Mouse (Mus musculus) lung, postnatal 10 days (tissue): ENCODE measurements around the gene Scrn3.
A peak's percentile ranks its signal among the peaks of the same experiment; 100 is the strongest.

Experiments
- DNase-seq: peaks from one replicate; pipeline ENCODE4 v3.0.0; 2021

The Scrn3 gene

DNA sequence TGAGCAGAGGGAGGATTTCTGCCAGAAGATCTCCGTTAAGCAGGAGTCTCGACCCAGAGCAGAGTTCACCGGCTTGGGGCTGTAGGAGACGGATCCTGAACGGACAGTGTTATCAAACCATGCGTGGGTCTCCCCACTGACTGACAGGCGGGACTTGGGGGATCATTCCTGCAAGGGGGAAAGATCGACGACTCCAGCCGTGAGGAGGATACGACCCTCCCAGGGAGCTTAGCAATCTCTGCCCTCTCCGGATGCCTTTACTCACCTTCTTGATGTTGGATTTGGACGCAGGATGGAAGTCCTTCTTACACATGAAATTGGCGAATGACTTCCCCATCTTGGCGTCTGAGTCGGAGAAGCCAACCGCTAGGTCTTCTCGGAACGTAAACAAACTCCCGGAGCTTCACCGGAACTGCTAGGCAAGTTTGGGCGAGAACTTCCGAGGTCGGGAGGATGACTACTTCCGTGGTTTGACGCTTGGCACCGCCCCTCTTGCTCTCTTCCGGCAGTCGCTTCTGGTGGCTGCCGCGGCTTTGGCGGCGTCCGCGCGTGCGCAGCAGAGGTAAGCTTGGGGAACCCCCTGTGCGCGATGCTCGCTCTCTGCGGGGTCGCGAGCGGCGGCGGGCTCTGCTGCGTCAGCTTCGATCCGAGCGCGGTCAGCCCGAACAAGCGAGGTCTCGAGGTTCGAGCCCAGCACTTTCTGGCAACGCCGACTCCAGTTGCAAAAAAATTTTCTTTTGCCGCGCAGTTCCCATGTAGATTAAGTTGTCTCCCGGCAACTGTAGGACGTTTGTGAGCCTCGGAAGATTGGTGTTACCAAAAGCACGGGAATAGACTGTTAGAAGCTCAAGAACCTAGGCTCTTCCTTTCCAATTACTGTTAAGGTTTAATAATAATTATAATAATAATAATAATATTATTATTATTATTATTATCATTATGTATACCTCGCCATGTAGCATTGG, at the start of gene Scrn3, which contains the start of gene Cir1:
TSS of gene Scrn3 (plus strand) at position 450 of the 965 bp plus-strand sequence.
TSS of gene Cir1 (minus strand) at position 550 of the 965 bp plus-strand sequence.
- peak; percentile 97 for DNase-seq

DNA sequence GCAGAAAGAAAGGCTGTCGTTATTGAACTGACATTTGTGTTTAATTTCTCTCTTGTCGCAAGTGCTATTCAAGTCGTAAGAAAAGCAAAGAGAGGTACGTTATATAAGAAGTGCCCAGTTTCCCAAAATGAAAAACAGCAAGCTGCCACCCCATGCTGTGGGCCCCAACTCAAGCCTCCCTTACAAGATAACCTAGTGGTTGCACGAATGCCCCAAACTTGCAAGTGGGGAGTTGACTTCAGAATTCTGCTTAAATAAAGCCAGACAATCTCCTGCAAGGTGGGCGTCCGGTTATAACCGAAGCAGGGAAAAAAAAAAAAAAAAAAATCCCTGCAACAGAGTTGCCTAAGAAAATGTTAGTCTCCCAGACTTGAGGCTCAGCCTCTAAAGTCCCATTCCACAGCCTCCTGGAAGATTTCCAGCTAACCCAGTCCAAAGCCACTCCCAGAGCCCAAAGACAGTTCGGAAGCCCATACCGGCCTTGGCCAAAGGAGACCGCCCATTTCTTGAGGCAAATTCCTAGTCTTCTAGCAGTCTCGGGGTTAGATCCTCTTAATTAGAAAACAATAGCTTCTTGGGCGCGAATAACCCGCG, 49.1 kb upstream of the Scrn3 start:
- DNase-seq = peak; percentile 57

DNA sequence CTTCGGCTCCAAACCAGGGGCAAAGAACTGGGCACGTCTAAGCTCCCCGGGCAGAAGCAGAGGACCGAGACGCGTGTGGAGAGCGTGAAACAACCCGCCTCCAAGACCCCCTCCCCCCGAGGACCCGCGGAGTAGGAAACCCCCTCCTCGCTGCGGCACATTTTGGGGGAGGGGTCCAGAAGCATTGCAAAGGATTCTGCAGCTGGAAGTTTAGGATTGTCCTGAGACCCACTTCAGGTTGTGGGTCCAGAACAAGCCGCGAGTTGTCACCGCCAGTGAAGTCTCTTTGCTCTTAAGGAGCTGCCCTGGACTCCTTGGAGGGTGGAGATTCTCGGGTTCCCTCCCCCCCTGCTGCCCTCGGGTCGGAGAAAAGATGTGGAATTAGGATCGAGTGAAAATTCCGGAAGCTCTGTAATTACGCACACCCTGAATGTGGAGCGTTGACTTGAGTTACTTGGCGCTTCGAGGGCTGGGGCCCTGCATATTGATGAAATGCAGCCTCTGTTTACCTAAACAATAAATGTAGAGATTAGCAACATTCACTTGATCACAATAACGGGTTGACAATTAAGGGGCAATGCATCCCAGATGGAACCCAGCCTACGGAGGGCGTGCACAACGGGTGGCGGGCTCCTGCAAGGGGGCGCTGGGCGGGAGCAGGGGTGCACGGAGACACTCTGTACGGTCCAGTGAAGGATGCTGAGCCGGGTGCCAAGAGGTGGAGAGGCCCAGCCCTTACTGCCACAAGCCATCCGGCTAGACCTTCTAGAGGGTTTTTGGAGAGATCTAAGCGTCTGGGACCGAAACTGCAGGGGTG, 48.4 kb upstream of the Scrn3 start:
- DNase-seq = peak; percentile 57

DNA sequence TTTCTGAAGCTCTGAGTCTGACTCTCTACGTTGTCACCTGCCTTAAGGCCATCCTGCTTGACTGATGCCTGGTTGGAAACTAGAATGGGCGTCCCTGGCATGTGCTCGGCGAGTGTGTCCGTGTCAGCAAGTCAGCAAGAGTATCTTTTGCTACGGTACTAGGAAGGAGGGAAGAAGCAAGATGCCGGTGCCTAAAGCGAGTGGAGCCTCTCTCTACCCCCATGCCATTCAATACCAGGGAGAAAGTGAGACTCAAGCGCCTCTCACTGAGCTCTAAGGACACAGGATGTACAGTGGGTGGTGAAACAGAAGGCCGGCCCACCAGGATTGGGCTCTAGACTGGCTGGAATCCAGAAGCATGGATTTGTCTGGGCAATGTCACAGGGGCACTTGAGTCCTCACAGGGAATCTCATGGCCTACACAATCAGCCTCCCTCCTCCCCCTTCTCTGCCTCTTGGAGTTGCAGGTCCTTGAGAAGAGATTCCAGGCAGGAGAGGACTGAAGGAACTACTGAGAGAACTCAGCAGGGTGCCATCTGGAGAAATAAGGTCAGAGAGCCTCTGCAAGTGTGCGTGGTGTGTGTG, 47.7 kb upstream of the Scrn3 start:
- DNase-seq = no peak

DNA sequence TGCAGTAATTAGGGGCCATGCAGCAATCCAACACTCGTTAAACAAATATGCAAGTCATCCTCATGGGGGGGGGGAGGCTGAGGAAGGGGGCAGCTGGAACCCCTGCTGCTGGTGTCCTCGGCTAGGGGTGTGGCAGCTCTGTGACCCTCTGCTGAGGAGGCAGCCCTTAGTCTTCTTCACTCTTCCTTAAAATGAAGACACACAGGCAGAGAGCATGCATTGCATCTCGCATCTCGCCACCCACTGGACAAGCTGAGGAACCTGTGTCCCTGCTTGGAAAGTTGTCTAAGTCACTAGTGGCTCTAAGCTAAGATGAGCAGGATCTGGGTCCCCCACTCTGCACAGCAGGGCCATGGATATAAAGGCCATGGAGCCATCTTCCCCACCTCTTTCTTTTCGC, 46.4 kb upstream of the Scrn3 start:
- DNase-seq = no peak

DNA sequence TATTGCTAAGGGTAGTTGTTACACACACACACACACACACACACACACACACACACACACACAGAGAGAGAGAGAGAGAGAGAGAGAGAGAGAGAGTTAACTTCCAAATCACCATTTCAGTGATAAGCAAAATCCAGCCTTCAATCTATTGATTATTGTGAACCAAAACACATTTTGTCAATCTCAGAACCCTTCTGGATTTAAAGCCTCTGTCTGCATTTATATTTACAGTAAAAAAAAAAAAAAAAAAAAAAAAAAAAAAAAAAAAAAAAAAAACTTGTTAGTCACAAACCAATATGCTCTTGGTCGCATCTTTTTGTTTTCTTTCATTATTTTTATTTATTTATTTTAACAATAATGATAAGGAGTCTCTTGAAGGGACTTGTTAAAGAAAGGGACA, 45.8 kb upstream of the Scrn3 start:
- no peak for DNase-seq

DNA sequence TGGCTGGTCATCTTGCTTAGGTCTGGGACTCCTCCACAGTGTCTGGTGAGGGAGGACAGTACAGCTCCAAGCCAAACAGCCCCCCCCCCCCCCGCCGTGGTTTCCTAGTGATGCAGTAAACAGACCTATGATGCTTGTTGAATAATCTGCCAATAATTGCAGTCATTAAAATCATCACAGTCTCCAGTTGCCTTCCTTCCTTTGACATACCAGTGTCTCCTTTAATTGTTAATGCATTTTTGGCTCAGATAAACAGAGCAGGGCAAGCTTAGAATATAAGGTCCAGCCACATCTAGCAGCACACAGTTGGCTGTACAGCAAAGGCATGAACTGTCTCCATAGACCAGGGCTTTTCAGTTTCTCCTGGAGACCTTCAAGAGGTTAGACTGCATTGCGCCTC, 45.2 kb upstream of the Scrn3 start:
- DNase-seq = no peak

DNA sequence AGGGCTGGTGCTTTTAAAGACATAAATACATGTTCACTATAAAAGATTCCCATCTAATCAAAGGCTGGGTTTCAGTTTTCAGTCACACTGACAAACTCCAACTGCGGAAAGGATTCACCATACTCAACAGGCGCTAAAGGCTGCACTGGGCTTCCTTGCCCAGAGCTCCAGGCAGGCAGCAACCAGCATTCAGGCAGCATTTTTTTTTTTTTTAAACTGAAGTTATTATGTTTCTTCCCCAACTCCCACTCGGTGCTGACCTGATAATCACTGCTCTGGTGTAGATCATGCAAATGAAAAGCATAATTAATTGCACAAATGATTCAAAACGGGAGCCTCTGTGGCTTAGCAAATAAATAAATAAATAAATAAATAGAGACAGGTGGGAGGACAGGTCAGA, 44.6 kb upstream of the Scrn3 start:
- DNase-seq = no peak

DNA sequence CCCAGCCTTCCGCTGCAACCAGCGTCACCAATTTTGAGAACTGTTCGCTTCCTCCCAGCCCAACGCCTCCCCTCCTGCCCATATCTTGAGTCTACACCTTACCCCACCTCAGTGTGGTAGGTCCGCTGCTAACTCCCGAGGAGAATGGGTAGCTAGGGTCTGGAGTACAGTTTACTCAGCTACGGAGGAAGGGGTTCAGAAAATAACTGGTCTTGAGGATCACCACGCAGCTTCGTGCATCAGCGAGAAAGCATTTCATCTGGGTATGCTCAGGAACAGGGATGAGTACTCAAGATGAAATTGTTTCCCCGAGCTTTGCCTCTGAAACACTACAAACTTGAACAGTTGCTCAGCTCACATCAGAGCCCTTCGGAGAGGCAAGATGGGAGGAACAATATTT, 44.1 kb upstream of the Scrn3 start:
- no peak for DNase-seq

DNA sequence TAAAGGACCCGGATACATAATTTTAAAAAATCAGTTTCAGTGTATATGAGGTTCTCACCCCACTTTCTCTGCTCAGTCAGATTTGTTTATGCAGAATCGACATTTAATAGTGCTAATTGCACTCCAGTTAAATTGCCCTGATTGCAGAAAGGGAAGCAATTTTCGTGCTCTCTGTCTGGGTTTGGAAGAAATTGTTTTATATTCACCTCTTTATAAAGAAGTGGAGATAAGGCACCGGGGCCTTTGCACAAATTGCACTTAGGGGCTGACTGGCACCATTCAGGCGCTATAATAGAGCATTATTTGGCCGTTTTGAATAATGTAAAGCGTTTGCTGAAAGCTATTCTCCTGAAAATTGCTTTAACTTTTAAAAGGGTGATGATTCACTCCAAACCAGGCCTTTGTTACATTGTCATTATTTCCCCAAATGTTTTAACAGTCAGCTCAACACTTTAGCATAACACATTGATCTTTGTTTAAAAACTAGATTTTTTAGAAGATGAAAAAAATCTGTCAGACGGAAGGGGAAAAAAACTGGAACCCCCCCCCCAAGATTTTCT, 43.5 kb upstream of the Scrn3 start:
- DNase-seq = no peak

DNA sequence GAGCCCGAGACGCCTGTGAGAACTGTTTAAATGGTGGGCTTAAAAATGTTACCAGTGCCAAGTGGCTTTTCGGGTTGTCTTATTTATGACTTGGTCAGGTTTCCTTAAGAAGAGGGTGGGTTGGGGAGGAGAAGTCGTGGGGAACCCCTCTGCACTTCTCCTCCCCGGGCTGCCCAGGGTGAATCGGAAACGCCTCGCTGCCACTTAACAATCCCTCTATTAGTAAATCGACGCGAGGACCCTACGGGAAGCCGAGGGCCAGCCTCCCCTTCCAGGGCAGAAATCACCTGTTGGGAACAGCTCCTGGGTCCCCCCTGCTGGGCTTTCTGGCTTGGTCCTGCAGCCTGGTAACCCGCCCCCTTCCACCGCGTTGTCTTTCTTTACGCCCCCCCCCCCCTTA, 42.7 kb upstream of the Scrn3 start:
- DNase-seq = no peak

DNA sequence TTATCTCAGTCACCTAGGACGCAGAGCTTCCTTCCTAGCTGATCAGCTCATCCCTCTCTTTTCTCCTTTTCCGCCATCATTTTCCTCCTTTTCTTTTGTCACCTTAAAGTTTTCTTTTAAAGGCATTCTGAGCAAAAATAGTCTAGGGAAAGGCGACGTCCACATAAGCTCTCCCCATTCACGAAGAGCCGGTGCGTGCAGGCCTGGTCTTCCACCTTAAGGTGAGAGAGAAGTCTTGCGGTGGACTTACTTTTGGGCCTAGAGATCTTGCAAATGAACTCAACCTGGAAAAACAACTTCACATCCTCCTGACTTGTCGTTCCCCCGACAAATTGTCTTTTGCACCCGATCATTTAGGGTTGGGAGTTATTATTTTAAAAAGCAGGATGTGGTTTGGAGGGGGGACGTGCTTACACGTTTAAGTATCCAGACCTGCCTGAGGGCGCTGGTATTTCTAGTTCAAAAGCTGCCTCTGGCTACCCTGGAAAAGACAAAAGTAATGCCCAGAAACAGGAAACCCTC, 42.3 kb upstream of the Scrn3 start:
- no peak for DNase-seq

DNA sequence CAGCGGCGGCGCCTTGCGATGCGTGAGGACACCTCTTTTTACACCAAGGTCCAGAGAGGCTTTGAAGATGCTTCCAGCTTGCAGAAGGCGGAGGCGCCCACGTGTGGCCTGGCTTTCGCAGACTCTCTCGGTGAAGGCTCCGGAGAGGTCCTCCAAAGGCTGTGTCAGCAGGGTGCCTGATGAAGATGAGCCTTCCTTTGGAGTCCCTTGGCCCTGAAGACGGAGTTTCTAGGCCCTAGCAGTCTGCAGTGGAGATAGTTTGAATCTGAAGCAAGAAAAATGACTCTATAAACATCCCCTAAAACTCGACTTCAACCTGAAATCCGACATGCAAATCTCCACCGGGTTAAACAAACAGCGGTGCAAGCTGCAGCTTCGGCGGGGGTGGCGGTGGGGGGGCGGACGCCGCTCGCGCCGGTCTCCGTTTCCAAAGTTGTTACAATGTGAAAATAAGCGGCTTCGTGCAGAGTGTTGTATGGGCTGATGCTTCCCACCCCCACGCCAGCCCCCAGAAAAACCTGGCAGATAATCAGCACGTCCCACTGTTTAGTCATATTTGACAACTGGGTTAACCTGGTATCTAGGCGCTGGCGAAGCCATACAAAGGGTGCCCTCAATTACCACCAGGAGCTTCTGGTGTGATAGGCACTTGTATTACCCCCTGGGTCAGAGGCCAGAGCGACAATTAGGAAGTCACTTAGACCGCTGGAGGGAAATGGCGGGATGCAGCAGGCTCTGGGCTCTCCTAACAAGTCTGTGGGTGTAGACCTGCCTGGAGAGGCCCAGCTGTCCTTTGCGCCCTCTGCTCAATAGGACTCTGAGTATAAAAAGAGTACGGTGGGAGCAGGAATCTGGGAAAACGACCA, 41.6 kb upstream of the Scrn3 start:
- DNase-seq = peak; percentile 25

DNA sequence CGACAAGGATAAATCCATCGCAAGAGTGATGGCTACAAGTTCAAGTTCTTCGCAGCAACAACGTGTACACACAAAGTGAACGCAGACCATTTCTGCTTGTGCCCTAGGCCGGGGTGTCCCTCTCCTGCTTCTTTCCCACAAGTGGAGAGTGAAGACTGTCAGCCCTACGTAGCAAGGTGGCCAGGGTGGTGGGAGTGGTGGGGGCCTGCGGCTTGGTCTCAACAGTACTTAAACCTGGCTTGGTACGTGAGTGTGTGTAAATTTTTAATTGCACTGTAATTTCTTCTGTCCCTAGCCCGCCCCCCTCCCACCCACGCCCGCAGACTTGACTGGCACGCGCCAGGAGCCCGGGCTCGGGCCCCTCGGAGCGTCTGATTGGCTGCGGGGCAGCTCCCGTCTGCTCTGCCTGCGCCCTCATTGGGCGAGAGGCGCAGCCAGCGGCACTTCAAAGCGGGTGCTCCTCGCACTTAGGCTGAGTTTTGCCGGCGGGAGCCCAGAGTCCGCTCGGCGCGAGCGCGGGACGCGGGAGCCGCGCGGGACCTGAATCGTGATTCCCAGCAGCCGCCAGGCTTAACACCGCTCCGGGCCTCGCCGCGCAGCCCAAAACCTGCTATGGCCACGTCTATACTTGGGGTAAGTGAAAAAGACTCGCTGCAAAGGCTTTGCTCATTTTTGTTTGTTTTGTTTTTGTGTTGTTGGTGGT, 40.8 kb upstream of the Scrn3 start, which contains the start of gene Sp9:
TSS of gene Sp9 (plus strand) at position 467 of the 703 bp plus-strand sequence.
- DNase-seq = no peak

DNA sequence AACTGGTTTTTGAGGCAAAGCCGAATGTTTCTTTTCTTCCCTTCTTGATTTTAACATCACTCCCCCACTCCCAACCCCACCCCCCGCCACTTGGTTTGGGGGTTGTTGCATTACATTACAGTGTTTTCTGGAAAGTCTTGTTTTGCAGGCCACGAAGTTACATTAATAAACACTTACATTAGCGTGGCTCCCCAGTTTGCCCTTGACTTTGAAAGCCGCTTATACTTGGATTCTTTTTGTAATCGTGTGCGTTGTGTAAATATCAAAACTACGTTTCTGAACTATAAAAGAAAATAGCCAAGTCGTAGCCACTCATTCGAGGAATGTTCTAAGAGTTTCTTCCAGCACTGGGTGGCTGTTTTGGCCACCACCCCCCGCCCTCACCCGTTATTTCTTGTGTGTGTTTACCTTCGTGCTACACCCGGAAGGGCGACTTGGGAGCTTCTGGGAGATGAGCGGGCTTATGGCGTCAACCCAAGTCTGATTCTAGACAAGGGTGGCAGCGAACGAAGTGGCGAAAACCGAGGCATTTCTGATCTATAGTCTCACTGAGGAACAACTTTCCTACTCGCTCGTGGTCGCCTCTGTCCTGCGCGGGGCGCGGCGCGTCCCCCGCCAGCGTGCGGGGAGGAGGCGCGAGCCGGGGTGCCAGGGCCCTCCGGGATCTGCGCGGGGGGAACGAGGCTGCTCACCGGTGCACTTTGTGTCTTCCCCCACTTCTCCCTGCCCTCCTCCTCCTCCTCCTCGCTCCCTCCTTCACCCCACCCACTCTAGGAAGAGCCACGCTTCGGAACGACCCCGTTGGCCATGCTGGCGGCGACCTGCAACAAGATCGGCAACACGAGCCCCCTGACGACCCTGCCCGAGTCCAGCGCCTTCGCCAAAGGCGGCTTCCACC, 39.8 kb upstream of the Scrn3 start:
- no peak for DNase-seq

DNA sequence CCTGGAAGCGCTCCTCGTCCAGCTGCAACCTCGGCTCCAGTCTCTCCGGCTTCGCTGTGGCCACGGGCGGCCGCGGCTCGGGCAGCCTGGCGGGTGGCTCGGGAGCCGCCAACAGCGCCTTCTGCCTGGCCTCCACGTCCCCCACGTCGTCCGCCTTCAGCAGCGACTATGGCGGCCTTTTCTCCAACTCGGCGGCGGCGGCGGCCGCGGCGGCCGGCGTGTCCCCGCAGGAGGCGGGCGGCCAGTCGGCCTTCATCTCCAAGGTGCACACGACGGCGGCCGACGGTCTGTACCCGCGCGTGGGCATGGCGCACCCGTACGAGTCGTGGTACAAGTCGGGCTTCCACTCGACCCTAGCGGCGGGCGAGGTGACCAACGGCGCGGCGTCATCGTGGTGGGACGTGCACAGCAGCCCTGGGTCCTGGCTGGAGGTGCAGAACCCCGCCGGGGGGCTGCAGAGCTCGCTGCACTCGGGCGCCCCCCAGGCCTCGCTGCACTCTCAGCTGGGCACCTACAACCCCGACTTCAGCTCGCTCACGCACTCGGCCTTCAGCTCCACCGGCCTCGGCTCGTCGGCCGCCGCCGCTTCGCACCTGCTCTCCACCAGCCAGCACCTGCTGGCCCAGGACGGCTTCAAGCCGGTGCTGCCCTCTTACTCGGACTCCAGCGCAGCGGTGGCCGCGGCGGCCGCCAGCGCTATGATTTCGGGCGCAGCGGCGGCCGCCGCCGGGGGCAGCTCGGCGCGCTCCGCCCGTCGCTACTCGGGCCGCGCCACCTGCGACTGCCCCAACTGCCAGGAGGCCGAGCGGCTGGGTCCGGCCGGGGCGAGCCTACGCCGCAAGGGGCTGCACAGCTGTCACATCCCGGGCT, 38.9 kb upstream of the Scrn3 start:
- DNase-seq = no peak

DNA sequence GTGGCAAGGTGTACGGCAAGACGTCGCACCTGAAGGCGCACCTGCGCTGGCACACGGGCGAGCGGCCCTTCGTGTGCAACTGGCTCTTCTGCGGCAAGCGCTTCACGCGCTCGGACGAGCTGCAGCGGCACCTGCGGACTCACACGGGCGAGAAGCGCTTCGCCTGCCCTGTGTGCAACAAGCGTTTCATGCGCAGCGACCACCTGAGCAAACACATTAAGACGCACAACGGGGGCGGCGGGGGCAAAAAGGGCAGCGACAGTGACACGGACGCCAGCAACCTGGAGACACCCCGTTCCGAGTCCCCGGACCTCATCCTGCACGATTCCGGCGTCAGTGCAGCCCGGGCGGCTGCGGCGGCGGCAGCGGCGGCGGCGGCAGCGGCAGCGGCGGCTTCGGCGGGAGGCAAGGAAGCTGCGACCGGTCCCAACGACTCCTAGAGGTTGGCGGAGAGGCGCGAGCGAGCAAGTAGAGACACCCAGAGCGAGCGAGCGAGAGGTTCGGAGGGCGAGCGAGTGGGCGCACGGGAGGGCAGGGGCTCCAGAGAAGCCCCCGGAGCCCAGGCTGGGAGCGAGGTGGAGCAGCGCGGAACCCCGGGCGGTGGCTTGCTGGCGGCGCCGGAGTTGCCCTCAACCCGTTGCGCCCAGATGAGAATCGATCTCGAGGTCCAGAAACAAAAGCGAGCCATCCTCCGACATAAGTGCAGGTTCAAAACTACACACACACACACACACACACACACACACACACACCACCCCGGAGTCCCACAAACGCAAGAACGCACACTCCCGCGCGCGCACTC, 38.1 kb upstream of the Scrn3 start:
- DNase-seq = no peak
